Mouse (Mus musculus): Measurements from ENCODE around the gene Prok2. TPM values are rescaled to one million over a fixed set of nuclear protein-coding genes. Genes with fewer than 3 reads are reported as not detected.
A peak's percentile ranks its signal among the peaks of the same experiment; 100 is the strongest.

Gene Prok2
- polyA plus RNA-seq, 1 experiment from 2014 or later = 0.12 TPM

- 1% methylated on average over 107 of the region's 110 CpGs for WGBS
- no peaks in the 10 kb centered on the region for H3K36me3 ChIP-seq (ENCODE audit: insufficient read depth)
- peak overlapping the region; percentile 77 for H3K4me3 ChIP-seq (ENCODE audit: low read depth, low read length)
- H3K9me3 ChIP-seq (ENCODE audit: low read depth, low read length) = no peaks in the 10 kb centered on the region
- peak overlapping the region; percentile 79 for H3K9ac ChIP-seq
- H3K4me1 ChIP-seq (ENCODE audit: insufficient read depth) = 0 out of 2 replicates have a peak, but pooled peaks cover 3% of the 10 kb centered on the region
- peaks cover 36% of the 10 kb centered on the region for H3K27me3 ChIP-seq (ENCODE audit: insufficient read depth, low read length)
- no peak overlapping the region for H3K27ac ChIP-seq (ENCODE audit: low read depth)
- ATAC-seq (ENCODE audit: insufficient read depth) = peak; percentile 25
- no peak for TF ChIP-seq CTCF (IDR thresholded peaks at IDR 0.05; ENCODE audit: low read depth)
- peak; percentile 57 for DNase-seq
- peak overlapping the region; percentile 96 for H3K4me2 ChIP-seq
Measured at GRCm38 (mm10) chr6:99692916-99693841, 33.0 kb downstream of the Prok2 start.

GRCm38 (mm10) chr6:99692206-99692915 is 33.8 kb downstream of the Prok2 start, which contains the start of gene Gpr27:
TSS of gene Gpr27 (plus strand) at chr6:99692679.
- H3K4me1 ChIP-seq (ENCODE audit: insufficient read depth) = 0 out of 2 replicates have a peak, but pooled peaks cover 3% of the 10 kb centered on the region
- peak within 1 kb of the TSS; percentile 77 for H3K4me3 ChIP-seq (ENCODE audit: low read depth, low read length)
- ATAC-seq (ENCODE audit: insufficient read depth) = peak; percentile 71
- TF ChIP-seq CTCF (IDR thresholded peaks at IDR 0.05; ENCODE audit: low read depth) = no peak
- H3K9me3 ChIP-seq (ENCODE audit: low read depth, low read length) = no peaks in the 10 kb centered on the region
- peak within 1 kb of the TSS; percentile 24; the same call in 1 of the 2 replicates for H3K27ac ChIP-seq (ENCODE audit: low read depth)
- H3K9ac ChIP-seq = peak within 1 kb of the TSS; percentile 79
- under 1% methylated on average over 98 of the region's 112 CpGs for WGBS
- peak within 1 kb of the TSS; percentile 96 for H3K4me2 ChIP-seq
- no peaks in the 10 kb centered on the region for H3K36me3 ChIP-seq (ENCODE audit: insufficient read depth)
- H3K27me3 ChIP-seq (ENCODE audit: insufficient read depth, low read length) = peaks cover 36% of the 10 kb centered on the region
- peak; percentile 61 for DNase-seq

- no peak for TF ChIP-seq CTCF (IDR thresholded peaks at IDR 0.05; ENCODE audit: low read depth)
- Histone ChIP-seq H3K4me3 (ENCODE audit: low read depth, low read length) (peak overlapping the region; percentile 77), H3K9me3 (ENCODE audit: low read depth, low read length) (no peaks in the 10 kb centered on the region), H3K4me2 (peak overlapping the region; percentile 96), H3K4me1 (ENCODE audit: insufficient read depth) (0 out of 2 replicates have a peak, but pooled peaks cover 3% of the 10 kb centered on the region), H3K36me3 (ENCODE audit: insufficient read depth) (no peaks in the 10 kb centered on the region), H3K27ac (ENCODE audit: low read depth) (no peak overlapping the region; the same call in 1 of the 2 replicates), H3K27me3 (ENCODE audit: insufficient read depth, low read length) (peaks cover 36% of the 10 kb centered on the region), H3K9ac (peak overlapping the region; percentile 79)
- peak; percentile 37 for DNase-seq
- 4% methylated on average over 25 of the region's 25 CpGs for whole genome bisulfite sequencing
- ATAC-seq (ENCODE audit: insufficient read depth) = peak; percentile 55; the same call in 1 of the 2 replicates
Measured at GRCm38 (mm10) chr6:99691666-99692205, 34.5 kb downstream of the Prok2 start.

GRCm38 (mm10) chr6:99688513-99688912 is 37.7 kb downstream of the Prok2 start:
- ATAC-seq (ENCODE audit: insufficient read depth) (no peak), DNase-seq (no peak)
- H3K4me2 ChIP-seq = no peak overlapping the region
- TF ChIP-seq CTCF (IDR thresholded peaks at IDR 0.05; ENCODE audit: low read depth) = no peak
- peaks cover 24% of the 10 kb centered on the region for H3K27me3 ChIP-seq (ENCODE audit: insufficient read depth, low read length)
- H3K36me3 ChIP-seq (ENCODE audit: insufficient read depth) = no peaks in the 10 kb centered on the region
- peaks cover 4% of the 10 kb centered on the region; the same call in 1 of the 2 replicates for H3K9me3 ChIP-seq (ENCODE audit: low read depth, low read length)
- no peak overlapping the region for H3K9ac ChIP-seq
- no peak overlapping the region for H3K4me3 ChIP-seq (ENCODE audit: low read depth, low read length)
- H3K27ac ChIP-seq (ENCODE audit: low read depth) = no peak overlapping the region
- WGBS = 69% methylated on average over 6 of the region's 6 CpGs
- no peaks in the 10 kb centered on the region for H3K4me1 ChIP-seq (ENCODE audit: insufficient read depth)

- Histone ChIP-seq H3K36me3 (ENCODE audit: insufficient read depth) (no peaks in the 10 kb centered on the region), H3K9me3 (ENCODE audit: low read depth, low read length) (peaks cover 4% of the 10 kb centered on the region; the same call in 1 of the 2 replicates), H3K9ac (no peak overlapping the region), H3K4me3 (ENCODE audit: low read depth, low read length) (no peak overlapping the region), H3K27me3 (ENCODE audit: insufficient read depth, low read length) (0 out of 2 replicates have a peak, but pooled peaks cover under 1% of the 10 kb centered on the region), H3K4me2 (no peak overlapping the region), H3K4me1 (ENCODE audit: insufficient read depth) (no peaks in the 10 kb centered on the region), H3K27ac (ENCODE audit: low read depth) (no peak overlapping the region)
- no peak for ATAC-seq (ENCODE audit: insufficient read depth)
- DNase-seq = peak; percentile 62
- WGBS = 57% methylated on average over 5 of the region's 5 CpGs
- TF ChIP-seq CTCF (IDR thresholded peaks at IDR 0.05; ENCODE audit: low read depth) = peak; percentile 77
Measured at GRCm38 (mm10) chr6:99684899-99685298, 41.3 kb downstream of the Prok2 start.

- no peak for DNase-seq
- Histone ChIP-seq H3K36me3 (ENCODE audit: insufficient read depth) (no peaks in the 10 kb centered on the region), H3K4me3 (ENCODE audit: low read depth, low read length) (no peak overlapping the region), H3K9me3 (ENCODE audit: low read depth, low read length) (peaks cover 4% of the 10 kb centered on the region; the same call in 1 of the 2 replicates), H3K27me3 (ENCODE audit: insufficient read depth, low read length) (no peaks in the 10 kb centered on the region), H3K4me1 (ENCODE audit: insufficient read depth) (no peaks in the 10 kb centered on the region), H3K27ac (ENCODE audit: low read depth) (no peak overlapping the region), H3K9ac (no peak overlapping the region), H3K4me2 (no peak overlapping the region)
- TF ChIP-seq CTCF (IDR thresholded peaks at IDR 0.05; ENCODE audit: low read depth) = no peak
- 95% methylated on average over 5 of the region's 5 CpGs for WGBS
- no peak for ATAC-seq (ENCODE audit: insufficient read depth)
Measured at GRCm38 (mm10) chr6:99683974-99684373, 42.2 kb downstream of the Prok2 start.

Measured in lung, embryonic 14.5 days (tissue).